Mouse (Mus musculus) embryonic fibroblast, embryonic 13.5 days (primary cell): ENCODE results near the gene AW011738.

Experiments used
- CTCF ChIP-seq: IDR thresholded peaks from 2 replicates; pipeline ENCODE4 v1.5.1; 2011; ENCODE audit warnings: mild to moderate bottlenecking, control low read depth, low read length, moderate library complexity, borderline replicate concordance; ENCODE audit not compliant: insufficient read depth
- POLR2A ChIP-seq: IDR thresholded peaks from 2 replicates; pipeline ENCODE4 v1.6.1; 2011; ENCODE audit warnings: low read depth, mild to moderate bottlenecking, control low read depth, low read length, moderate library complexity

DNA sequence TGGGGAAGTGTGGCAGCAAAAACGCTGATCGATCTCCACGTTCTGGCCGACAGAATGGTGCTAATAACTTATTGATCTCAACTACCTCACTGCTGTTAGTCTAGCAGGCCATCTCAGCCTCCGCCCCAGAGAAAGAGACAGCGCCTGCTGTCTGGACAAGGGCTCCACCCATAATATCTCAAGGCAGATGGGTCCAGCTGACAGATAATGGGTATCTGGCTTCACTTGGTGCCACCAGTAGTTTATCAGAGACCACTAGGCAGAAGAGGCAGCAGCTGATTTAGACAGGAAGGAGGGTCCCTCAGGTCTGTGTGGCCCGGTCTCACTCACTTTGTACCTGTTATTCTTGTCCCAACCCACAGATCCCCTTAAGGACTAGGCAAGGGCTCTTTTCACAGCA, 49.9 kb downstream of the AW011738 start:
- no peak for TF ChIP-seq POLR2A
- no peak for TF ChIP-seq CTCF
